Mouse (Mus musculus): Measurements from ENCODE around the gene Fv1. TPM values are rescaled to one million over a fixed set of nuclear protein-coding genes. Genes with fewer than 3 reads are reported as not detected.

Gene Fv1
- polyA plus RNA-seq, 1 experiment from 2014 or later, result 14.7 TPM

Other genes starting within 250 kb of the Fv1 start
- 2.3 and 3.2 TPM in 2 replicates for gene Zfp979, start 226.5 kb upstream of the Fv1 start, polyA plus RNA-seq (2014; fragmentation: Nextera tagmentation; extraction: Ambion mirVana)
- gene Zfp534, start 166.4 kb upstream of the Fv1 start, polyA plus RNA-seq (2014; fragmentation: Nextera tagmentation; extraction: Ambion mirVana), result not detected in 2 replicates
- gene Zfp984, start 59.2 kb upstream of the Fv1 start, polyA plus RNA-seq (2014; fragmentation: Nextera tagmentation; extraction: Ambion mirVana), result 10.6 and 11.0 TPM in 2 replicates
- 5.0 and 6.1 TPM in 2 replicates for gene Zfp933, start 20.6 kb upstream of the Fv1 start, polyA plus RNA-seq (2014; fragmentation: Nextera tagmentation; extraction: Ambion mirVana)
- gene Miip, start 163 bp upstream of the Fv1 start, polyA plus RNA-seq (2014; fragmentation: Nextera tagmentation; extraction: Ambion mirVana), result 27.6 and 30.0 TPM in 2 replicates
- 23.1 and 28.0 TPM in 2 replicates for gene Mfn2, start 35.7 kb downstream of the Fv1 start, polyA plus RNA-seq (2014; fragmentation: Nextera tagmentation; extraction: Ambion mirVana)
- 32.7 and 36.4 TPM in 2 replicates for gene Plod1, start 67.8 kb downstream of the Fv1 start, polyA plus RNA-seq (2014; fragmentation: Nextera tagmentation; extraction: Ambion mirVana)
- gene 2510039O18Rik, start 71.9 kb downstream of the Fv1 start, polyA plus RNA-seq (2014; fragmentation: Nextera tagmentation; extraction: Ambion mirVana), result 14.5 and 15.9 TPM in 2 replicates
- 0.57 and 1.0 TPM in 2 replicates for gene Nppb, start 116.8 kb downstream of the Fv1 start, polyA plus RNA-seq (2014; fragmentation: Nextera tagmentation; extraction: Ambion mirVana)
- 1.9 and 19.5 TPM in 2 replicates for gene Nppa, start 131.7 kb downstream of the Fv1 start, polyA plus RNA-seq (2014; fragmentation: Nextera tagmentation; extraction: Ambion mirVana)
- gene Clcn6, start 169.8 kb downstream of the Fv1 start, polyA plus RNA-seq (2014; fragmentation: Nextera tagmentation; extraction: Ambion mirVana), result 8.9 and 9.8 TPM in 2 replicates
- 13.5 and 14.1 TPM in 2 replicates for gene Mthfr, start 170.1 kb downstream of the Fv1 start, polyA plus RNA-seq (2014; fragmentation: Nextera tagmentation; extraction: Ambion mirVana)
- 7.0 and 10.3 TPM in 2 replicates for gene Agtrap, start 219.1 kb downstream of the Fv1 start, polyA plus RNA-seq (2014; fragmentation: Nextera tagmentation; extraction: Ambion mirVana)

All from embryonic facial prominence, embryonic 11.5 days (tissue).